Mouse (Mus musculus): ENCODE measurements around the gene Ryr3. TPM values are rescaled to one million over a fixed set of nuclear protein-coding genes. Genes with fewer than 3 reads are reported as not detected.
"Not testable (repeated sequence)": the region's sequence is repeated elsewhere in the genome, so short reads cannot be mapped to it uniquely, and the experiment has no call there.

The Ryr3 gene
- polyA plus RNA-seq, 1 experiment = 0.76 TPM

- no peak overlapping the region for H3K4me3 ChIP-seq (ENCODE audit: insufficient read depth, low read length)
- H3K27ac ChIP-seq (ENCODE audit: insufficient read depth, low read length) = no peak overlapping the region
- H3K4me1 ChIP-seq (ENCODE audit: control insufficient read depth, insufficient read depth, low read length) = no peaks in the 10 kb centered on the region
- TF ChIP-seq POLR2A (IDR thresholded peaks at IDR 0.05; ENCODE audit: low read depth, low read length) (no peak), CTCF (IDR thresholded peaks at IDR 0.05; ENCODE audit: borderline replicate concordance, insufficient read depth, low read length) (no peak)
These were observed 101.5 kb downstream of the Ryr3 start for GRCm38 (mm10) chr2:113115248-113115896.

GRCm38 (mm10) chr2:113104609-113105008 lies 112.3 kb downstream of the Ryr3 start:
- H3K4me1 ChIP-seq (ENCODE audit: control insufficient read depth, insufficient read depth, low read length) = no peaks in the 10 kb centered on the region
- no peak overlapping the region for H3K27ac ChIP-seq (ENCODE audit: insufficient read depth, low read length)
- H3K4me3 ChIP-seq (ENCODE audit: insufficient read depth, low read length) = no peak overlapping the region
- TF ChIP-seq CTCF (IDR thresholded peaks at IDR 0.05; ENCODE audit: borderline replicate concordance, insufficient read depth, low read length) = no peak
- TF ChIP-seq POLR2A (IDR thresholded peaks at IDR 0.05; ENCODE audit: low read depth, low read length) = no peak

DNA sequence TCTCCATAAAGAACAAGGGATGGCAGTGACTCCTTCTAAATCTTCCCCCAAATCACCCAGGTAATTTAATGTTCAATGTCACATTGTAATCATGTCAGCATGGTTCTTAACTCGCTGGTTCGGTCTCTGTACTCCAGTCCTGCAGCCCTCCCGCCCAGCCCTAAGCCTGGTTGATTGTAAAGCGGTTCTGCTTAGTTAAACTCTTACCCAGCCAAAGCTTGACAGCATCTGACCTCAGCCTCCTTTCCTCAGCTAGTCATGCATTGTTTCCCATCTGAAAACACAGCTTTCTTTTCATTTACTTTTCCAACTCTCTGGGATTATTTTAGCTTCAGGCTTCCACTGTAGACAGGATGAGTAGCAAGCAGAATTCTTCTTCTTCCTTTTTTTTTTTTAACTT lies 121.7 kb downstream of the Ryr3 start:
- Histone ChIP-seq H3K27ac (ENCODE audit: insufficient read depth, low read length) (no peak overlapping the region), H3K4me1 (ENCODE audit: control insufficient read depth, insufficient read depth, low read length) (no peaks in the 10 kb centered on the region), H3K4me3 (ENCODE audit: insufficient read depth, low read length) (no peak overlapping the region)
- TF ChIP-seq POLR2A (IDR thresholded peaks at IDR 0.05; ENCODE audit: low read depth, low read length) = no peak
- TF ChIP-seq CTCF (IDR thresholded peaks at IDR 0.05; ENCODE audit: borderline replicate concordance, insufficient read depth, low read length) = no peak

DNA sequence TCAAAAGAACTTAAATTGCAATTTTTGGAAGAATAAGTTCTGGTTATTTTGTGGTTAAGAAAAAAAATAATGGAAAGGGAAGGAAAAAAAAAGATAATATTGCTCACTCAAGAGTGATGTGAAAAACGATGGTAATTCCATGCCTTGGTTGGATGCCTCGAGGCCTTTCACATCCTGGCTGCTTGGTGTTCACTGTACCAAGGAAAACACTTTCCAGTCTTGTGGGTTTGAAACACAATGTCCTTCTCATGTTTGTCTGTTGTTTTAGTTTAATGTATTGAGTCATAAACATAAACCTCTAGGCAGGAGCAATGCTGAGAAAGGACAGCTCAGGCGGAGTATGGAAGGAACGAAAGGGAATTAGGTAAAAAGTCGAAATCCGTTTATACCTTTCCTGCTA lies 122.8 kb downstream of the Ryr3 start:
- no peak for TF ChIP-seq CTCF (IDR thresholded peaks at IDR 0.05; ENCODE audit: borderline replicate concordance, insufficient read depth, low read length)
- TF ChIP-seq POLR2A (IDR thresholded peaks at IDR 0.05; ENCODE audit: low read depth, low read length) = no peak
- no peak overlapping the region; the same call in 1 of the 2 replicates for H3K27ac ChIP-seq (ENCODE audit: insufficient read depth, low read length)
- H3K4me1 ChIP-seq (ENCODE audit: control insufficient read depth, insufficient read depth, low read length) = no peaks in the 10 kb centered on the region
- no peak overlapping the region for H3K4me3 ChIP-seq (ENCODE audit: insufficient read depth, low read length)

- Histone ChIP-seq H3K4me1 (ENCODE audit: control insufficient read depth, insufficient read depth, low read length) (no peaks in the 10 kb centered on the region), H3K4me3 (ENCODE audit: insufficient read depth, low read length) (no peak overlapping the region), H3K27ac (ENCODE audit: insufficient read depth, low read length) (no peak overlapping the region)
- TF ChIP-seq POLR2A (IDR thresholded peaks at IDR 0.05; ENCODE audit: low read depth, low read length) (no peak), CTCF (IDR thresholded peaks at IDR 0.05; ENCODE audit: borderline replicate concordance, insufficient read depth, low read length) (no peak)
These were observed 124.1 kb downstream of the Ryr3 start for GRCm38 (mm10) chr2:113092756-113093155.

DNA sequence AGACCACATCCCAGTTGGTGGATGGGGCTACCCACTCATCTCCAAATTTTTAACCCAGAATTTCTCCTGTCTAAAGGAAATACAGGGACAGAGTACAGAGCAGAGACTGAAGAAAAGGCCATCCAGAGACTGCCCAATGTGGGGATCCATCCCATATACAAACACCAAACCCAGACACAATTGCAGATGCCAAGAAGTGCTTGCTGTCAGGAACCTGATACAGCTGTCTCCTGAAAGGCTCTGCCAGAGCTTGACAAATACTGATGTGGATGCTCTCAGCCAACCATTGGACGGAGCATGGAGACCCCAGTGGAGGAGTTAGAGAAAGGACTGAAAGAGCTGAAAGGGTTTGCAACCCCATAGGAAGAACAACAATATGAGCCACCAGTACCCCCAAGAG lies 125.6 kb downstream of the Ryr3 start:
- H3K4me1 ChIP-seq (ENCODE audit: control insufficient read depth, insufficient read depth, low read length); H3K4me3 ChIP-seq (ENCODE audit: insufficient read depth, low read length); H3K27ac ChIP-seq (ENCODE audit: insufficient read depth, low read length): not testable (repeated sequence)

- Histone ChIP-seq H3K4me1 (ENCODE audit: control insufficient read depth, insufficient read depth, low read length) (no peaks in the 10 kb centered on the region; the same call in 1 of the 2 replicates), H3K4me3 (ENCODE audit: insufficient read depth, low read length) (no peak overlapping the region), H3K27ac (ENCODE audit: insufficient read depth, low read length) (no peak overlapping the region)
- no peak for TF ChIP-seq CTCF (IDR thresholded peaks at IDR 0.05; ENCODE audit: borderline replicate concordance, insufficient read depth, low read length)
- no peak for TF ChIP-seq POLR2A (IDR thresholded peaks at IDR 0.05; ENCODE audit: low read depth, low read length)
These were observed 140.5 kb downstream of the Ryr3 start for GRCm38 (mm10) chr2:113076396-113076795.

GRCm38 (mm10) chr2:113059367-113059766 lies 157.5 kb downstream of the Ryr3 start:
- TF ChIP-seq POLR2A (IDR thresholded peaks at IDR 0.05; ENCODE audit: low read depth, low read length) (no peak), CTCF (IDR thresholded peaks at IDR 0.05; ENCODE audit: borderline replicate concordance, insufficient read depth, low read length) (no peak)
- H3K4me1 ChIP-seq (ENCODE audit: control insufficient read depth, insufficient read depth, low read length) = no peaks in the 10 kb centered on the region
- H3K27ac ChIP-seq (ENCODE audit: insufficient read depth, low read length) = no peak overlapping the region
- no peak overlapping the region for H3K4me3 ChIP-seq (ENCODE audit: insufficient read depth, low read length)

GRCm38 (mm10) chr2:113058914-113059313 lies 158.0 kb downstream of the Ryr3 start:
- H3K4me3 ChIP-seq (ENCODE audit: insufficient read depth, low read length) = no peak overlapping the region
- no peaks in the 10 kb centered on the region for H3K4me1 ChIP-seq (ENCODE audit: control insufficient read depth, insufficient read depth, low read length)
- H3K27ac ChIP-seq (ENCODE audit: insufficient read depth, low read length) = no peak overlapping the region
- TF ChIP-seq POLR2A (IDR thresholded peaks at IDR 0.05; ENCODE audit: low read depth, low read length) (no peak), CTCF (IDR thresholded peaks at IDR 0.05; ENCODE audit: borderline replicate concordance, insufficient read depth, low read length) (no peak)

DNA sequence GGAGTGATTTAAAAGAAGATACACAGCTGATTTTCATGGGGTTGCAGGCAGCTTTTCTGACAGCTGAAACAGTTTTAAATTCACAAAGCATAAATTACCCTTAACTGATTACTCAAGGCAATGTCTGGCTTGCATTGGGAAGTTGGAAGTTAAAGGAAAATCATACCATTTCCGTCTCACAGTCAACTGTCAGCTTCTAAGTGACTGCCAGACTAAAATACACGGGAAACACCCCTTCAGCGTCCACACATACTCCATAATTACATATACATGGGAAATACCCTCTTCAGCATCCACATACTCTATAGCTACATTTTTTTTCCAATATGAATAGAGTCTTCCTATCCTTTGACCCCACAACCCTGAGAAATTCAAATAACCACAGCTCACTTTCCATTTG lies 158.8 kb downstream of the Ryr3 start:
- Histone ChIP-seq H3K4me3 (ENCODE audit: insufficient read depth, low read length) (no peak overlapping the region), H3K4me1 (ENCODE audit: control insufficient read depth, insufficient read depth, low read length) (no peaks in the 10 kb centered on the region), H3K27ac (ENCODE audit: insufficient read depth, low read length) (no peak overlapping the region)
- no peak for TF ChIP-seq POLR2A (IDR thresholded peaks at IDR 0.05; ENCODE audit: low read depth, low read length)
- no peak for TF ChIP-seq CTCF (IDR thresholded peaks at IDR 0.05; ENCODE audit: borderline replicate concordance, insufficient read depth, low read length)

- no peak overlapping the region for H3K27ac ChIP-seq (ENCODE audit: insufficient read depth, low read length)
- H3K4me1 ChIP-seq (ENCODE audit: control insufficient read depth, insufficient read depth, low read length) = no peaks in the 10 kb centered on the region
- TF ChIP-seq POLR2A (IDR thresholded peaks at IDR 0.05; ENCODE audit: low read depth, low read length) (no peak), CTCF (IDR thresholded peaks at IDR 0.05; ENCODE audit: borderline replicate concordance, insufficient read depth, low read length) (no peak)
- no peak overlapping the region for H3K4me3 ChIP-seq (ENCODE audit: insufficient read depth, low read length)
These were observed 161.3 kb downstream of the Ryr3 start for GRCm38 (mm10) chr2:113055591-113055990.
